8 mouse cellular contexts compared by ENCODE assay signal in genomic region chr7:44814423-44814822, GRCm38 (mm10). TPM values are rescaled to one million over a fixed set of nuclear protein-coding genes. Genes with fewer than 3 reads are reported as not detected.
DNase-seq lines count a peak whose midpoint lies in the region; ATAC-seq lines count a peak whose summit lies in the region.

No protein-coding gene starts in this region.

- H3K27ac ChIP-seq in heart, embryonic 11.5 days (ENCODE audit: low read depth, low read length): no peak overlapping the region
- H3K27ac ChIP-seq in midbrain, embryonic 11.5 days (ENCODE audit: low read depth, low read length): no peak overlapping the region
- no peak overlapping the region for H3K27ac ChIP-seq in midbrain, embryonic 15.5 days
- H3K27ac ChIP-seq in embryonic facial prominence, embryonic 13.5 days: no peak overlapping the region
- no peak overlapping the region for H3K27ac ChIP-seq in liver, embryonic 16.5 days (ENCODE audit: low read length)

- H3K9ac ChIP-seq in heart, embryonic 11.5 days (ENCODE audit: low read depth, low read length): no peak overlapping the region
- H3K9ac ChIP-seq in midbrain, embryonic 11.5 days (ENCODE audit: low read length): peak overlapping the region; percentile 52; the same call in 1 of the 2 replicates
- H3K9ac ChIP-seq in midbrain, embryonic 15.5 days: no peak overlapping the region
- H3K9ac ChIP-seq in embryonic facial prominence, embryonic 13.5 days: no peak overlapping the region
- H3K9ac ChIP-seq in liver, embryonic 16.5 days (ENCODE audit: low read depth, low read length): no peak overlapping the region

- 90% methylated on average over 4 of the region's 4 CpGs for WGBS in heart, embryonic 11.5 days (ENCODE audit: insufficient replicate concordance)
- WGBS in midbrain, embryonic 11.5 days: 93% methylated on average over 4 of the region's 4 CpGs
- 90% methylated on average over 4 of the region's 4 CpGs for WGBS in midbrain, embryonic 15.5 days
- 89% methylated on average over 4 of the region's 4 CpGs for WGBS in embryonic facial prominence, embryonic 13.5 days
- 73% methylated on average over 4 of the region's 4 CpGs for WGBS in liver, embryonic 16.5 days (ENCODE audit: insufficient replicate concordance)

- no peaks in the 10 kb centered on the region for H3K27me3 ChIP-seq in heart, embryonic 11.5 days (ENCODE audit: control insufficient read depth, insufficient read depth, low read length)
- no peaks in the 10 kb centered on the region for H3K27me3 ChIP-seq in midbrain, embryonic 11.5 days (ENCODE audit: control insufficient read depth, insufficient read depth, low read length)
- no peaks in the 10 kb centered on the region for H3K27me3 ChIP-seq in midbrain, embryonic 15.5 days (replicated peaks)
- no peaks in the 10 kb centered on the region for H3K27me3 ChIP-seq in embryonic facial prominence, embryonic 13.5 days
- no peaks in the 10 kb centered on the region for H3K27me3 ChIP-seq in liver, embryonic 16.5 days (ENCODE audit: control insufficient read depth, insufficient read depth, low read depth, low read length)

- no peak for ATAC-seq in heart, embryonic 11.5 days (replicated peaks; ENCODE audit: insufficient number of reproducible peaks, low FRiP score, low TSS enrichment)
- ATAC-seq in midbrain, embryonic 11.5 days (ENCODE audit: low FRiP score): no peak
- ATAC-seq in midbrain, embryonic 15.5 days (replicated peaks): no peak
- ATAC-seq in embryonic facial prominence, embryonic 13.5 days (ENCODE audit: insufficient number of reproducible peaks, insufficient read depth, low FRiP score, low TSS enrichment, low read depth): no peak
- no peak for ATAC-seq in liver, embryonic 16.5 days (ENCODE audit: low read depth)

- peaks cover 6% of the 10 kb centered on the region; the same call in 1 of the 2 replicates for H3K36me3 ChIP-seq in heart, embryonic 11.5 days (ENCODE audit: control insufficient read depth, insufficient read depth, low read length)
- H3K36me3 ChIP-seq in midbrain, embryonic 11.5 days (ENCODE audit: control insufficient read depth, insufficient read depth, low read length): no peaks in the 10 kb centered on the region
- H3K36me3 ChIP-seq in midbrain, embryonic 15.5 days (replicated peaks): no peaks in the 10 kb centered on the region
- H3K36me3 ChIP-seq in embryonic facial prominence, embryonic 13.5 days: peaks cover 22% of the 10 kb centered on the region
- H3K36me3 ChIP-seq in liver, embryonic 16.5 days (ENCODE audit: control insufficient read depth, insufficient read depth): peaks cover 7% of the 10 kb centered on the region; the same call in 1 of the 2 replicates

- DNase-seq in heart, adult 9 months (ENCODE audit: low spot score in 2 of 2): no peak
- no peak for DNase-seq in midbrain, embryonic 11.5 days (ENCODE audit: low spot score, missing footprints)
- no peak for DNase-seq in adrenal gland, postnatal 25 days
- no peak for DNase-seq in gastrocnemius, postnatal 14 days

- H3K4me3 ChIP-seq in heart, embryonic 11.5 days (ENCODE audit: low read depth, low read length): no peak overlapping the region
- no peak overlapping the region for H3K4me3 ChIP-seq in midbrain, embryonic 11.5 days (ENCODE audit: low read depth, low read length)
- H3K4me3 ChIP-seq in midbrain, embryonic 15.5 days: no peak overlapping the region
- H3K4me3 ChIP-seq in embryonic facial prominence, embryonic 13.5 days: no peak overlapping the region
- peak overlapping the region; percentile 95 for H3K4me3 ChIP-seq in liver, embryonic 16.5 days (ENCODE audit: low read depth, low read length)

- H3K4me2 ChIP-seq in heart, embryonic 11.5 days: peak overlapping the region; percentile 97
- no peak overlapping the region for H3K4me2 ChIP-seq in midbrain, embryonic 11.5 days
- no peak overlapping the region for H3K4me2 ChIP-seq in midbrain, embryonic 15.5 days
- H3K4me2 ChIP-seq in embryonic facial prominence, embryonic 13.5 days: peak overlapping the region; percentile 73; the same call in 1 of the 2 replicates
- H3K4me2 ChIP-seq in liver, embryonic 16.5 days (ENCODE audit: low read depth, low read length): peak overlapping the region; percentile 82

- H3K4me1 ChIP-seq in heart, embryonic 11.5 days (ENCODE audit: control insufficient read depth, insufficient read depth, low read length): peaks cover 23% of the 10 kb centered on the region
- peaks cover 30% of the 10 kb centered on the region for H3K4me1 ChIP-seq in midbrain, embryonic 11.5 days (ENCODE audit: control insufficient read depth, insufficient read depth, low read length)
- peaks cover 37% of the 10 kb centered on the region for H3K4me1 ChIP-seq in midbrain, embryonic 15.5 days
- H3K4me1 ChIP-seq in embryonic facial prominence, embryonic 13.5 days: peaks cover 29% of the 10 kb centered on the region
- H3K4me1 ChIP-seq in liver, embryonic 16.5 days (ENCODE audit: control insufficient read depth, low read depth, low read length): peaks cover 33% of the 10 kb centered on the region

- no peaks in the 10 kb centered on the region for H3K9me3 ChIP-seq in heart, embryonic 11.5 days (replicated peaks; ENCODE audit: control insufficient read depth, low read length)
- H3K9me3 ChIP-seq in midbrain, embryonic 11.5 days (ENCODE audit: control insufficient read depth, low read length): no peaks in the 10 kb centered on the region
- no peaks in the 10 kb centered on the region for H3K9me3 ChIP-seq in midbrain, embryonic 15.5 days
- H3K9me3 ChIP-seq in embryonic facial prominence, embryonic 13.5 days: no peaks in the 10 kb centered on the region
- no peaks in the 10 kb centered on the region for H3K9me3 ChIP-seq in liver, embryonic 16.5 days (replicated peaks; ENCODE audit: control insufficient read depth, low read length)

- intact Hi-C loops in gastrocnemius, postnatal 14 days (cut with DNase I; ENCODE audit: low total_unique reads): loop anchor here (10.0 kb wide), 1 partner anchor 50 kb away; no protein-coding TSS in a partner anchor

RNA-seq across cellular contexts. Expression of gene Nup62, which starts 1.5 kb away (rescaled TPM):
- 49.0 and 57.5 TPM in 2 replicates for polyA plus RNA-seq in heart, embryonic 11.5 days (2014; fragmentation: Nextera tagmentation; extraction: Ambion mirVana)
- 60.2 and 64.1 TPM in 2 replicates for polyA plus RNA-seq in midbrain, embryonic 11.5 days (2014; fragmentation: Nextera tagmentation; extraction: Ambion mirVana)
- polyA plus RNA-seq in midbrain, embryonic 15.5 days (2015; fragmentation: Nextera tagmentation; extraction: Ambion mirVana): 49.9 and 52.7 TPM in 2 replicates
- 93.5 and 100 TPM in 2 replicates for polyA plus RNA-seq in embryonic facial prominence, embryonic 13.5 days (2015; fragmentation: Nextera tagmentation; extraction: Ambion mirVana)
- polyA plus RNA-seq in liver, embryonic 16.5 days (2015; fragmentation: Nextera tagmentation; extraction: Ambion mirVana): 43.4 and 44.7 TPM in 2 replicates
- total RNA-seq in adrenal gland, postnatal 25 days (2021): 40.5 and 44.4 TPM in 2 replicates
- total RNA-seq in gastrocnemius, postnatal 14 days (2021): 10 to 100 TPM; 21.2 to 28.1 TPM

RNA-seq across cellular contexts. Expression of gene Il4i1, which starts 1.8 kb away (rescaled TPM):
- polyA plus RNA-seq in heart, embryonic 11.5 days (2014; fragmentation: Nextera tagmentation; extraction: Ambion mirVana): 0.14 and 1.2 TPM in 2 replicates
- polyA plus RNA-seq in midbrain, embryonic 11.5 days (2014; fragmentation: Nextera tagmentation; extraction: Ambion mirVana): 0.84 and 1.2 TPM in 2 replicates
- polyA plus RNA-seq in midbrain, embryonic 15.5 days (2015; fragmentation: Nextera tagmentation; extraction: Ambion mirVana): 1.6 and 2.2 TPM in 2 replicates
- 1.7 and 2.2 TPM in 2 replicates for polyA plus RNA-seq in embryonic facial prominence, embryonic 13.5 days (2015; fragmentation: Nextera tagmentation; extraction: Ambion mirVana)
- polyA plus RNA-seq in liver, embryonic 16.5 days (2015; fragmentation: Nextera tagmentation; extraction: Ambion mirVana): 0.34 and 0.76 TPM in 2 replicates
- 2.8 and 3.4 TPM in 2 replicates for total RNA-seq in adrenal gland, postnatal 25 days (2021)
- total RNA-seq in gastrocnemius, postnatal 14 days (2021): 1 to 10 TPM; 2.3 to 2.6 TPM

RNA-seq across cellular contexts. Expression of gene Atf5, which starts 2.0 kb away (rescaled TPM):
- 1.6 and 1.9 TPM in 2 replicates for polyA plus RNA-seq in heart, embryonic 11.5 days (2014; fragmentation: Nextera tagmentation; extraction: Ambion mirVana)
- 2.8 and 3.3 TPM in 2 replicates for polyA plus RNA-seq in midbrain, embryonic 11.5 days (2014; fragmentation: Nextera tagmentation; extraction: Ambion mirVana)
- polyA plus RNA-seq in midbrain, embryonic 15.5 days (2015; fragmentation: Nextera tagmentation; extraction: Ambion mirVana): 2.8 and 3.9 TPM in 2 replicates
- polyA plus RNA-seq in embryonic facial prominence, embryonic 13.5 days (2015; fragmentation: Nextera tagmentation; extraction: Ambion mirVana): 6.4 and 6.5 TPM in 2 replicates
- polyA plus RNA-seq in liver, embryonic 16.5 days (2015; fragmentation: Nextera tagmentation; extraction: Ambion mirVana): 7.3 and 9.7 TPM in 2 replicates
- total RNA-seq in adrenal gland, postnatal 25 days (2021): 108 and 165 TPM in 2 replicates
- total RNA-seq in gastrocnemius, postnatal 14 days (2021): 10 to 100 TPM; 54.5 to 62.2 TPM

RNA-seq across cellular contexts. Expression of gene Akt1s1, which starts 34.4 kb away (rescaled TPM):
- 38.6 and 53.9 TPM in 2 replicates for polyA plus RNA-seq in heart, embryonic 11.5 days (2014; fragmentation: Nextera tagmentation; extraction: Ambion mirVana)
- 31.8 and 34.3 TPM in 2 replicates for polyA plus RNA-seq in midbrain, embryonic 11.5 days (2014; fragmentation: Nextera tagmentation; extraction: Ambion mirVana)
- 89.7 and 91.1 TPM in 2 replicates for polyA plus RNA-seq in midbrain, embryonic 15.5 days (2015; fragmentation: Nextera tagmentation; extraction: Ambion mirVana)
- polyA plus RNA-seq in embryonic facial prominence, embryonic 13.5 days (2015; fragmentation: Nextera tagmentation; extraction: Ambion mirVana): 104 and 110 TPM in 2 replicates
- polyA plus RNA-seq in liver, embryonic 16.5 days (2015; fragmentation: Nextera tagmentation; extraction: Ambion mirVana): 25.6 and 29.1 TPM in 2 replicates
- total RNA-seq in adrenal gland, postnatal 25 days (2021): 116 and 138 TPM in 2 replicates
- 10 to 100 TPM; 85.9 to 86.7 TPM for total RNA-seq in gastrocnemius, postnatal 14 days (2021)

RNA-seq across cellular contexts. Expression of gene Tbc1d17, which starts 34.5 kb away (rescaled TPM):
- polyA plus RNA-seq in heart, embryonic 11.5 days (2014; fragmentation: Nextera tagmentation; extraction: Ambion mirVana): 48.2 and 49.2 TPM in 2 replicates
- 63.4 and 69.4 TPM in 2 replicates for polyA plus RNA-seq in midbrain, embryonic 11.5 days (2014; fragmentation: Nextera tagmentation; extraction: Ambion mirVana)
- polyA plus RNA-seq in midbrain, embryonic 15.5 days (2015; fragmentation: Nextera tagmentation; extraction: Ambion mirVana): 121 and 122 TPM in 2 replicates
- polyA plus RNA-seq in embryonic facial prominence, embryonic 13.5 days (2015; fragmentation: Nextera tagmentation; extraction: Ambion mirVana): 83.1 and 91.0 TPM in 2 replicates
- polyA plus RNA-seq in liver, embryonic 16.5 days (2015; fragmentation: Nextera tagmentation; extraction: Ambion mirVana): 32.7 and 33.7 TPM in 2 replicates
- total RNA-seq in adrenal gland, postnatal 25 days (2021): 62.1 and 88.5 TPM in 2 replicates
- total RNA-seq in gastrocnemius, postnatal 14 days (2021): 10 to 100 TPM; 28.2 to 38.9 TPM

Comparison
In these comparisons a context has a peak if more than half of its experiments do, and no peak if none do; other contexts are left out.
1. H3K4me2 ChIP-seq: peak in heart, embryonic 11.5 days (single experiment), embryonic facial prominence, embryonic 13.5 days (single experiment) and liver, embryonic 16.5 days (single experiment); none in midbrain, embryonic 11.5 days (single experiment) and midbrain, embryonic 15.5 days (single experiment).